Comparison of ENCODE assay signal across 14 mouse cellular contexts in the genomic region with DNA sequence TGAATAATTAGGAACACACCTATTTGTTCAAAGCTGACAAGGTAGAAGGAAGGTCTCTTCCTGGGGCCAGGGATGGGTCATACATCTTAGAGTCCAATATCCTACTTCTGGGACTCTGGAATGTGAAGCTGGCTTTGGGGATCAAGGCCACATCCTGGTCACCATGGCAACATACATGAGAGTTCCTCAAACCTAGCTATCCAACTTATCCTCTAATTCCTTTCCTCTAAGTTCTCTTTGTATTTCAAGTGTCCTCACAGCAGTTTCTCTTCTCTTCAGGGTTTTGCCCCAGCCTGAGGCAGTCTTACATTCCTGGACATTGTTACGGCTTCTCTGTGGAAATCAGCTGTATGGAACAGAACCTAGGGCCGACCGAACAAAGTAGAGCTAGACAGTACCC.
"Had no signal": no experiment of that assay in that cellular context is flagged by ENCODE, and none has a peak within 500 bp of the region (broad histone marks: within the 10 kb centered on the region; RNA-seq: fewer than 3 reads in every experiment).

No protein-coding gene starts in this region.

- H3K27me3 ChIP-seq: kidney, embryonic 15.5 days; liver, embryonic 15.5 days; midbrain, embryonic 15.5 days; neural tube, embryonic 13.5 days had no signal

- ATAC-seq: midbrain, embryonic 15.5 days had no signal

- H3K27ac ChIP-seq: kidney, embryonic 15.5 days; left cerebral cortex, adult 2 months; limb, embryonic 10.5 days; liver, embryonic 15.5 days; midbrain, embryonic 10.5 days; midbrain, embryonic 15.5 days; neural tube, embryonic 13.5 days had no signal

- H3K36me3 ChIP-seq: kidney, embryonic 15.5 days; limb, embryonic 10.5 days; liver, embryonic 15.5 days; midbrain, embryonic 10.5 days; midbrain, embryonic 15.5 days; neural tube, embryonic 13.5 days had no signal

- H3K4me2 ChIP-seq: kidney, embryonic 15.5 days; liver, embryonic 11.5 days; liver, embryonic 15.5 days; midbrain, embryonic 15.5 days; neural tube, embryonic 13.5 days had no signal

- H3K9me3 ChIP-seq: kidney, embryonic 15.5 days; limb, embryonic 10.5 days; liver, embryonic 15.5 days; midbrain, embryonic 10.5 days; midbrain, embryonic 15.5 days; neural tube, embryonic 13.5 days had no signal

- H3K4me3 ChIP-seq: kidney, embryonic 15.5 days; left cerebral cortex, adult 2 months; limb, embryonic 10.5 days; liver, embryonic 15.5 days; midbrain, embryonic 10.5 days; midbrain, embryonic 15.5 days; neural tube, embryonic 13.5 days had no signal

- H3K4me1 ChIP-seq: kidney, embryonic 15.5 days; limb, embryonic 10.5 days; liver, embryonic 15.5 days; midbrain, embryonic 15.5 days; neural tube, embryonic 13.5 days had no signal

- H3K9ac ChIP-seq: kidney, embryonic 15.5 days; liver, embryonic 15.5 days; midbrain, embryonic 15.5 days; neural tube, embryonic 13.5 days had no signal

- DNase-seq: kidney, adult 2 months; kidney, postnatal 14 days; lung, postnatal 14 days; right cerebral cortex, adult 18-20 months; right cerebral cortex, postnatal 25 days; thymus, postnatal 36 days had no signal
